Mouse (Mus musculus): Measurements from ENCODE around the gene Igsf10. TPM values are rescaled to one million over a fixed set of nuclear protein-coding genes. Genes with fewer than 3 reads are reported as not detected.
"Not testable (repeated sequence)": the region's sequence is repeated elsewhere in the genome, so short reads cannot be mapped to it uniquely, and the experiment has no call there.

Igsf10 gene
- polyA plus RNA-seq (2014; fragmentation: Nextera tagmentation; extraction: Ambion mirVana) = 1.8 and 2.6 TPM in 2 replicates

GRCm38 (mm10) chr3:59344065-59344905 lies at the start of gene Igsf10:
Gene Igsf10 (minus strand): TSS chr3:59344394.
- Histone ChIP-seq H3K27me3 (ENCODE audit: control insufficient read depth, insufficient read depth, low read length) (no peaks in the 10 kb centered on the region), H3K36me3 (ENCODE audit: control insufficient read depth, insufficient read depth, low read length) (no peaks in the 10 kb centered on the region), H3K4me3 (ENCODE audit: low read depth, low read length) (peak within 1 kb of the TSS; percentile 72), H3K4me1 (ENCODE audit: control insufficient read depth, insufficient read depth, low read length) (no peaks in the 10 kb centered on the region), H3K9ac (ENCODE audit: low read depth, low read length) (peak within 1 kb of the TSS; percentile 82), H3K27ac (ENCODE audit: low read depth, low read length) (peak within 1 kb of the TSS; percentile 41; the same call in 1 of the 2 replicates), H3K4me2 (peak within 1 kb of the TSS; percentile 77), H3K9me3 (replicated peaks; ENCODE audit: control insufficient read depth, low read length) (no peaks in the 10 kb centered on the region)
- 5% methylated on average over 22 of the region's 23 CpGs for WGBS (ENCODE audit: insufficient replicate concordance)
- ATAC-seq (replicated peaks; ENCODE audit: insufficient number of reproducible peaks, low FRiP score, low TSS enrichment) = peak; percentile 91

GRCm38 (mm10) chr3:59385553-59385952 lies 41.4 kb upstream of the Igsf10 start:
- WGBS (ENCODE audit: insufficient replicate concordance) = 60% methylated on average over 1 of the region's 1 CpGs
- no peaks in the 10 kb centered on the region for H3K9me3 ChIP-seq (replicated peaks; ENCODE audit: control insufficient read depth, low read length)
- no peak overlapping the region for H3K9ac ChIP-seq (ENCODE audit: low read depth, low read length)
- no peak overlapping the region for H3K27ac ChIP-seq (ENCODE audit: low read depth, low read length)
- no peak overlapping the region for H3K4me3 ChIP-seq (ENCODE audit: low read depth, low read length)
- no peak for ATAC-seq (replicated peaks; ENCODE audit: insufficient number of reproducible peaks, low FRiP score, low TSS enrichment)
- H3K4me2 ChIP-seq = no peak overlapping the region
- no peaks in the 10 kb centered on the region for H3K36me3 ChIP-seq (ENCODE audit: control insufficient read depth, insufficient read depth, low read length)
- H3K4me1 ChIP-seq (ENCODE audit: control insufficient read depth, insufficient read depth, low read length) = no peaks in the 10 kb centered on the region
- no peaks in the 10 kb centered on the region for H3K27me3 ChIP-seq (ENCODE audit: control insufficient read depth, insufficient read depth, low read length)

GRCm38 (mm10) chr3:59385000-59385399 lies 40.8 kb upstream of the Igsf10 start:
- ATAC-seq (replicated peaks; ENCODE audit: insufficient number of reproducible peaks, low FRiP score, low TSS enrichment) = no peak
- Histone ChIP-seq H3K27ac (ENCODE audit: low read depth, low read length) (no peak overlapping the region), H3K9me3 (replicated peaks; ENCODE audit: control insufficient read depth, low read length) (no peaks in the 10 kb centered on the region), H3K4me3 (ENCODE audit: low read depth, low read length) (no peak overlapping the region), H3K36me3 (ENCODE audit: control insufficient read depth, insufficient read depth, low read length) (no peaks in the 10 kb centered on the region), H3K27me3 (ENCODE audit: control insufficient read depth, insufficient read depth, low read length) (no peaks in the 10 kb centered on the region), H3K4me2 (no peak overlapping the region), H3K4me1 (ENCODE audit: control insufficient read depth, insufficient read depth, low read length) (no peaks in the 10 kb centered on the region), H3K9ac (ENCODE audit: low read depth, low read length) (no peak overlapping the region)
- WGBS (ENCODE audit: insufficient replicate concordance) = 75% methylated on average over 3 of the region's 3 CpGs

GRCm38 (mm10) chr3:59384321-59384720 lies 40.1 kb upstream of the Igsf10 start:
- Histone ChIP-seq H3K4me1 (ENCODE audit: control insufficient read depth, insufficient read depth, low read length) (no peaks in the 10 kb centered on the region), H3K9ac (ENCODE audit: low read depth, low read length) (no peak overlapping the region), H3K4me2 (no peak overlapping the region), H3K27me3 (ENCODE audit: control insufficient read depth, insufficient read depth, low read length) (no peaks in the 10 kb centered on the region), H3K36me3 (ENCODE audit: control insufficient read depth, insufficient read depth, low read length) (no peaks in the 10 kb centered on the region), H3K4me3 (ENCODE audit: low read depth, low read length) (no peak overlapping the region), H3K27ac (ENCODE audit: low read depth, low read length) (no peak overlapping the region), H3K9me3 (replicated peaks; ENCODE audit: control insufficient read depth, low read length) (no peaks in the 10 kb centered on the region)
- ATAC-seq (replicated peaks; ENCODE audit: insufficient number of reproducible peaks, low FRiP score, low TSS enrichment) = no peak
- 64% methylated on average over 2 of the region's 2 CpGs for WGBS (ENCODE audit: insufficient replicate concordance)

- 79% methylated on average over 1 of the region's 1 CpGs for WGBS (ENCODE audit: insufficient replicate concordance)
- H3K4me2 ChIP-seq; ATAC-seq (replicated peaks; ENCODE audit: insufficient number of reproducible peaks, low FRiP score, low TSS enrichment): not testable (repeated sequence)
Measured at GRCm38 (mm10) chr3:59378791-59379190, 34.6 kb upstream of the Igsf10 start.

GRCm38 (mm10) chr3:59361895-59362294 lies 17.7 kb upstream of the Igsf10 start:
- ATAC-seq (replicated peaks; ENCODE audit: insufficient number of reproducible peaks, low FRiP score, low TSS enrichment) = no peak
- WGBS (ENCODE audit: insufficient replicate concordance) = 78% methylated on average over 1 of the region's 1 CpGs
- no peaks in the 10 kb centered on the region for H3K9me3 ChIP-seq (replicated peaks; ENCODE audit: control insufficient read depth, low read length)

More at GRCm38 (mm10) chr3:59378791-59379190, 34.6 kb upstream of the Igsf10 start:
- H3K27ac ChIP-seq (ENCODE audit: low read depth, low read length); H3K9ac ChIP-seq (ENCODE audit: low read depth, low read length); H3K4me1 ChIP-seq (ENCODE audit: control insufficient read depth, insufficient read depth, low read length); H3K27me3 ChIP-seq (ENCODE audit: control insufficient read depth, insufficient read depth, low read length); H3K9me3 ChIP-seq (replicated peaks; ENCODE audit: control insufficient read depth, low read length); H3K4me3 ChIP-seq (ENCODE audit: low read depth, low read length); H3K36me3 ChIP-seq (ENCODE audit: control insufficient read depth, insufficient read depth, low read length): not testable (repeated sequence)

GRCm38 (mm10) chr3:59360102-59360501 lies 15.9 kb upstream of the Igsf10 start:
- Histone ChIP-seq H3K27me3 (ENCODE audit: control insufficient read depth, insufficient read depth, low read length) (no peaks in the 10 kb centered on the region), H3K4me3 (ENCODE audit: low read depth, low read length) (no peak overlapping the region), H3K27ac (ENCODE audit: low read depth, low read length) (no peak overlapping the region), H3K4me1 (ENCODE audit: control insufficient read depth, insufficient read depth, low read length) (no peaks in the 10 kb centered on the region), H3K4me2 (no peak overlapping the region), H3K9me3 (replicated peaks; ENCODE audit: control insufficient read depth, low read length) (no peaks in the 10 kb centered on the region), H3K36me3 (ENCODE audit: control insufficient read depth, insufficient read depth, low read length) (no peaks in the 10 kb centered on the region), H3K9ac (ENCODE audit: low read depth, low read length) (no peak overlapping the region)
- no peak for ATAC-seq (replicated peaks; ENCODE audit: insufficient number of reproducible peaks, low FRiP score, low TSS enrichment)

More at GRCm38 (mm10) chr3:59361895-59362294, 17.7 kb upstream of the Igsf10 start:
- H3K27ac ChIP-seq (ENCODE audit: low read depth, low read length) = no peak overlapping the region
- no peak overlapping the region for H3K4me3 ChIP-seq (ENCODE audit: low read depth, low read length)
- H3K9ac ChIP-seq (ENCODE audit: low read depth, low read length) = no peak overlapping the region
- H3K4me2 ChIP-seq = no peak overlapping the region
- no peaks in the 10 kb centered on the region for H3K4me1 ChIP-seq (ENCODE audit: control insufficient read depth, insufficient read depth, low read length)
- no peaks in the 10 kb centered on the region for H3K27me3 ChIP-seq (ENCODE audit: control insufficient read depth, insufficient read depth, low read length)
- H3K36me3 ChIP-seq (ENCODE audit: control insufficient read depth, insufficient read depth, low read length) = no peaks in the 10 kb centered on the region

GRCm38 (mm10) chr3:59354156-59354555 lies 10.0 kb upstream of the Igsf10 start:
- H3K27me3 ChIP-seq (ENCODE audit: control insufficient read depth, insufficient read depth, low read length) = no peaks in the 10 kb centered on the region
- no peaks in the 10 kb centered on the region for H3K36me3 ChIP-seq (ENCODE audit: control insufficient read depth, insufficient read depth, low read length)
- H3K4me2 ChIP-seq = no peak overlapping the region
- H3K4me3 ChIP-seq (ENCODE audit: low read depth, low read length) = no peak overlapping the region
- no peak for ATAC-seq (replicated peaks; ENCODE audit: insufficient number of reproducible peaks, low FRiP score, low TSS enrichment)
- no peaks in the 10 kb centered on the region for H3K4me1 ChIP-seq (ENCODE audit: control insufficient read depth, insufficient read depth, low read length)
- H3K9me3 ChIP-seq (replicated peaks; ENCODE audit: control insufficient read depth, low read length) = no peaks in the 10 kb centered on the region
- H3K9ac ChIP-seq (ENCODE audit: low read depth, low read length) = no peak overlapping the region
- 79% methylated on average over 3 of the region's 3 CpGs for WGBS (ENCODE audit: insufficient replicate concordance)
- no peak overlapping the region for H3K27ac ChIP-seq (ENCODE audit: low read depth, low read length)

GRCm38 (mm10) chr3:59351768-59352167 lies 7.6 kb upstream of the Igsf10 start:
- no peak overlapping the region for H3K9ac ChIP-seq (ENCODE audit: low read depth, low read length)
- H3K27me3 ChIP-seq (ENCODE audit: control insufficient read depth, insufficient read depth, low read length) = no peaks in the 10 kb centered on the region
- no peak overlapping the region for H3K4me2 ChIP-seq
- no peaks in the 10 kb centered on the region for H3K4me1 ChIP-seq (ENCODE audit: control insufficient read depth, insufficient read depth, low read length)
- no peaks in the 10 kb centered on the region for H3K9me3 ChIP-seq (replicated peaks; ENCODE audit: control insufficient read depth, low read length)
- ATAC-seq (replicated peaks; ENCODE audit: insufficient number of reproducible peaks, low FRiP score, low TSS enrichment) = no peak
- no peak overlapping the region for H3K27ac ChIP-seq (ENCODE audit: low read depth, low read length)
- H3K4me3 ChIP-seq (ENCODE audit: low read depth, low read length) = no peak overlapping the region
- H3K36me3 ChIP-seq (ENCODE audit: control insufficient read depth, insufficient read depth, low read length) = no peaks in the 10 kb centered on the region
